Mouse (Mus musculus) layer of hippocampus, postnatal 14 days (tissue): Measurements from ENCODE around the gene Acer3. TPM values are rescaled to one million over a fixed set of nuclear protein-coding genes. Genes with fewer than 3 reads are reported as not detected.

ENCODE experiments used
- DNase-seq, 2 experiments: peaks; one replicate each; pipeline ENCODE4 v3.0.0; 2021 to 2022; ENCODE audit warnings: low spot score in 2 of 2, mixed read lengths in 1 of 2
- total RNA-seq, 2 experiments: library from RNA; stranded (reverse); gene quantifications; 2 replicates each; pipeline ENCODE4 v1.2.3; 2021

Acer3 gene
- total RNA-seq, 2 experiments from 2014 or later: 14.6 to 20.0 TPM

DNA sequence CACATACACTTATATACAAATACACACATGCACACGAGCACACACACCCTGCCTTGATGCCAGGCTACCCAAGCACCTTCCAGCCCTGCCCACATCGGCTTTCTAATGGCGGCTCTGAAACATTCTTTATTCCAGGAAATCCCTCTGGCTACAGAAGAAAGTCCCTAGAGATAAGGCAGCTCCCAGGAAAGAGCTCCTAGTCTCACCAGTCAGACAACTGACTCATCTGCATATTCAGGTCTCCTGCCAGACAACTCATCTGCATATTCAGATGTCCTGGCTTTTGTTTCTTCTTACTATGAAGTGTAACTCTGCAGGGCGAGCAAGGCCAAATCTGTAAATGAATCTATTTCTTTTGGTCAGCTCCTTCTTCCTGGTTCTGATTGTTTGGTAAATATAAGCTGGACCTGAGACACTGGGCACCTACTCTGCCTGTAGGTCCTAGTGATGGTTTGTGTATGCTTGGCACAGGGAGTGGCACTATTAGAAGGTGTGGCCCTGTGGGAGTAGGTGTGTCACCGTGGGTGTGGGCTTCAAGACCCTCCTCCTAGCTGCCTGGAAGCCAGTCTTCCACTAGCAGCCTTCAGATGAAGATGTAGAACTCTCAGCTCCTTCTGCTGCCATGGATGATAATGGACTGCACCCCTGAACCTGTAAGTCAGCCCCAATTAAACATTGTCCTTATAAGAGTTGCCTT is 163.2 kb downstream of the Acer3 start:
- no peak for DNase-seq

Other genes starting within 250 kb of the Acer3 start
- 10 to 100 TPM; 13.5 to 14.4 TPM for gene Myo7a, start 201.7 kb downstream of the Acer3 start, total RNA-seq
- 1 to 10 TPM; 1.1 to 1.5 TPM for gene Omp, start 175.7 kb downstream of the Acer3 start, total RNA-seq
- gene Capn5, start 142.9 kb downstream of the Acer3 start, total RNA-seq: 10 to 100 TPM; 57.0 to 58.9 TPM
- under 1 TPM; 0.23 to 0.26 TPM for gene B3gnt6, start 121.7 kb downstream of the Acer3 start, total RNA-seq
- gene Tsku, start 40.1 kb upstream of the Acer3 start, total RNA-seq: 1 to 10 TPM; 3.8 to 4.1 TPM
- gene Gucy2d, start 119.2 kb upstream of the Acer3 start, total RNA-seq: not detected
- gene Lrrc32, start 168.1 kb upstream of the Acer3 start, total RNA-seq: 1 to 10 TPM; 1.9 to 3.2 TPM